Comparison of ENCODE assay signal across 26 mouse cellular contexts in genomic region chr10:101544203-101544602, GRCm38 (mm10).
DNase-seq lines count a peak whose midpoint lies in the region; ATAC-seq and TF ChIP-seq lines count a peak whose summit lies in the region.
"Had no signal": no experiment of that assay in that cellular context is flagged by ENCODE, and none has a peak within 500 bp of the region (broad histone marks: within the 10 kb centered on the region; RNA-seq: fewer than 3 reads in every experiment).

No protein-coding gene starts in this region.

- ATAC-seq in forebrain, embryonic 11.5 days (replicated peaks; ENCODE audit: low FRiP score): 0 out of 2 replicates have a peak, but pooled peaks have one; percentile 24
- ATAC-seq in forebrain, embryonic 16.5 days: no peak
- 0 out of 2 replicates have a peak, but pooled peaks have one; percentile 45 for ATAC-seq in hindbrain, embryonic 15.5 days (ENCODE audit: low FRiP score, low read depth)
- ATAC-seq in hindbrain, postnatal 0 days: no peak
- ATAC-seq in stomach, embryonic 16.5 days (ENCODE audit: insufficient read depth, low FRiP score): peak; percentile 80
- ATAC-seq in liver, embryonic 11.5 days (replicated peaks; ENCODE audit: low FRiP score): no peak
- ATAC-seq: activated CD4-positive, CD25-positive, alpha-beta regulatory T cell, adult 4 months; CD4-positive, CD25-positive, alpha-beta regulatory T cell, adult 4 months; forebrain, embryonic 14.5 days; Patski had no signal

- no peak for TF ChIP-seq CTCF in hindbrain, postnatal 0 days (IDR thresholded peaks at IDR 0.05; ENCODE audit: low read depth)

- 81% methylated on average over 1 of the region's 1 CpGs for WGBS in forebrain, embryonic 11.5 days
- 71% methylated on average over 1 of the region's 1 CpGs for WGBS in forebrain, embryonic 16.5 days
- WGBS in hindbrain, embryonic 15.5 days: 77% methylated on average over 1 of the region's 1 CpGs
- 41% methylated on average over 1 of the region's 1 CpGs for WGBS in hindbrain, postnatal 0 days
- 17% methylated on average over 1 of the region's 1 CpGs for WGBS in stomach, embryonic 16.5 days
- WGBS in liver, embryonic 11.5 days: 67% methylated on average over 1 of the region's 1 CpGs

- no peaks in the 10 kb centered on the region for H3K4me1 ChIP-seq in forebrain, embryonic 11.5 days (replicated peaks; ENCODE audit: control insufficient read depth, insufficient read depth, low read length)
- H3K4me1 ChIP-seq in forebrain, embryonic 16.5 days (replicated peaks; ENCODE audit: control insufficient read depth, insufficient read depth, low read length): no peaks in the 10 kb centered on the region
- H3K4me1 ChIP-seq in hindbrain, embryonic 15.5 days (replicated peaks): no peaks in the 10 kb centered on the region
- H3K4me1 ChIP-seq in hindbrain, postnatal 0 days (ENCODE audit: insufficient read depth, low read length): no peaks in the 10 kb centered on the region
- no peaks in the 10 kb centered on the region for H3K4me1 ChIP-seq in stomach, embryonic 16.5 days (ENCODE audit: control insufficient read depth, insufficient read depth, low read length)
- H3K4me1 ChIP-seq in liver, embryonic 11.5 days (replicated peaks; ENCODE audit: control insufficient read depth, insufficient read depth, low read length): no peaks in the 10 kb centered on the region
- H3K4me1 ChIP-seq: embryonic facial prominence, embryonic 10.5 days; embryonic facial prominence, embryonic 12.5 days; forebrain, embryonic 12.5 days had no signal

- H3K27me3 ChIP-seq in forebrain, embryonic 11.5 days (ENCODE audit: control insufficient read depth, insufficient read depth, low read length): no peaks in the 10 kb centered on the region
- H3K27me3 ChIP-seq in forebrain, embryonic 16.5 days (replicated peaks; ENCODE audit: control insufficient read depth, insufficient read depth, low read length): no peaks in the 10 kb centered on the region
- no peaks in the 10 kb centered on the region for H3K27me3 ChIP-seq in hindbrain, embryonic 15.5 days
- no peaks in the 10 kb centered on the region for H3K27me3 ChIP-seq in hindbrain, postnatal 0 days (ENCODE audit: insufficient read depth, low read length)
- H3K27me3 ChIP-seq in stomach, embryonic 16.5 days (ENCODE audit: control insufficient read depth, insufficient read depth, low read length): no peaks in the 10 kb centered on the region
- no peaks in the 10 kb centered on the region for H3K27me3 ChIP-seq in liver, embryonic 11.5 days (replicated peaks; ENCODE audit: control insufficient read depth, insufficient read depth, low read length)
- H3K27me3 ChIP-seq: CH12.LX; embryonic facial prominence, embryonic 12.5 days; forebrain, embryonic 12.5 days; Patski had no signal

- H3K27ac ChIP-seq in forebrain, embryonic 11.5 days (ENCODE audit: low read depth, low read length): no peak overlapping the region
- H3K27ac ChIP-seq in forebrain, embryonic 16.5 days (ENCODE audit: low read length): no peak overlapping the region
- no peak overlapping the region for H3K27ac ChIP-seq in hindbrain, embryonic 15.5 days (replicated peaks)
- no peak overlapping the region for H3K27ac ChIP-seq in hindbrain, postnatal 0 days
- peak overlapping the region; percentile 50; the same call in 1 of the 2 replicates for H3K27ac ChIP-seq in stomach, embryonic 16.5 days (ENCODE audit: low read length)
- no peak overlapping the region for H3K27ac ChIP-seq in liver, embryonic 11.5 days (ENCODE audit: low read depth, low read length)
- H3K27ac ChIP-seq: embryonic facial prominence, embryonic 10.5 days; embryonic facial prominence, embryonic 12.5 days; forebrain, embryonic 12.5 days had no signal

- no peak for DNase-seq in forebrain, embryonic 11.5 days (ENCODE audit: low spot score)
- no peak for DNase-seq in hindbrain, postnatal 0 days (ENCODE audit: low spot score)
- DNase-seq in gonadal fat pad, adult 2 months (ENCODE audit: low read depth): peak; percentile 8
- no peak for DNase-seq in liver, embryonic 11.5 days (ENCODE audit: low spot score)
- no peak for DNase-seq in heart, postnatal 4 days
- DNase-seq: adrenal gland, adult 8-10 months; adrenal gland, postnatal 14 days; adrenal gland, postnatal 36 days; B cell, adult 2 months; cerebellum, adult 11-12 months; cerebellum, adult 2 months; cerebellum, adult 9-10 months; cerebellum, postnatal 10 days; cerebellum, postnatal 25 days had no signal

- H3K4me2 ChIP-seq in forebrain, embryonic 11.5 days (ENCODE audit: low read depth, low read length, severe bottlenecking): no peak overlapping the region
- H3K4me2 ChIP-seq in forebrain, embryonic 16.5 days (ENCODE audit: low read length): no peak overlapping the region
- no peak overlapping the region for H3K4me2 ChIP-seq in hindbrain, embryonic 15.5 days
- H3K4me2 ChIP-seq in hindbrain, postnatal 0 days (ENCODE audit: low read depth, low read length): no peak overlapping the region
- H3K4me2 ChIP-seq in stomach, embryonic 16.5 days (ENCODE audit: low read depth, low read length): no peak overlapping the region
- H3K4me2 ChIP-seq in liver, embryonic 11.5 days: no peak overlapping the region
- H3K4me2 ChIP-seq: embryonic facial prominence, embryonic 12.5 days; forebrain, embryonic 12.5 days had no signal

- H3K4me3 ChIP-seq in forebrain, embryonic 11.5 days (ENCODE audit: low read depth, low read length): no peak overlapping the region
- no peak overlapping the region for H3K4me3 ChIP-seq in forebrain, embryonic 16.5 days (replicated peaks; ENCODE audit: low read length)
- no peak overlapping the region for H3K4me3 ChIP-seq in hindbrain, embryonic 15.5 days
- H3K4me3 ChIP-seq in hindbrain, postnatal 0 days (ENCODE audit: low read length): no peak overlapping the region
- no peak overlapping the region for H3K4me3 ChIP-seq in stomach, embryonic 16.5 days (replicated peaks; ENCODE audit: low read length)
- no peak overlapping the region for H3K4me3 ChIP-seq in liver, embryonic 11.5 days (ENCODE audit: low read depth, low read length)
- H3K4me3 ChIP-seq: embryonic facial prominence, embryonic 10.5 days; embryonic facial prominence, embryonic 12.5 days; forebrain, embryonic 12.5 days had no signal

- no peaks in the 10 kb centered on the region for H3K36me3 ChIP-seq in forebrain, embryonic 11.5 days (ENCODE audit: control insufficient read depth, insufficient read depth, low read length)
- no peaks in the 10 kb centered on the region for H3K36me3 ChIP-seq in forebrain, embryonic 16.5 days (ENCODE audit: control insufficient read depth, insufficient read depth)
- H3K36me3 ChIP-seq in hindbrain, embryonic 15.5 days: no peaks in the 10 kb centered on the region
- no peaks in the 10 kb centered on the region for H3K36me3 ChIP-seq in hindbrain, postnatal 0 days (ENCODE audit: insufficient read depth, low read length)
- H3K36me3 ChIP-seq in stomach, embryonic 16.5 days (ENCODE audit: control insufficient read depth, insufficient read depth, low read length): no peaks in the 10 kb centered on the region
- no peaks in the 10 kb centered on the region for H3K36me3 ChIP-seq in liver, embryonic 11.5 days (ENCODE audit: control insufficient read depth, insufficient read depth, low read length)
- H3K36me3 ChIP-seq: embryonic facial prominence, embryonic 10.5 days; embryonic facial prominence, embryonic 12.5 days; forebrain, embryonic 12.5 days; G1E had no signal

- no peak overlapping the region for H3K9ac ChIP-seq in forebrain, embryonic 11.5 days (ENCODE audit: low read length)
- no peak overlapping the region for H3K9ac ChIP-seq in forebrain, embryonic 16.5 days (replicated peaks; ENCODE audit: low read depth, low read length)
- H3K9ac ChIP-seq in hindbrain, embryonic 15.5 days: no peak overlapping the region
- no peak overlapping the region for H3K9ac ChIP-seq in hindbrain, postnatal 0 days (replicated peaks; ENCODE audit: low read length)
- no peak overlapping the region for H3K9ac ChIP-seq in stomach, embryonic 16.5 days (ENCODE audit: low read length)
- H3K9ac ChIP-seq in liver, embryonic 11.5 days (ENCODE audit: low read depth, low read length): no peak overlapping the region
- H3K9ac ChIP-seq: embryonic facial prominence, embryonic 12.5 days; forebrain, embryonic 12.5 days had no signal

- no peaks in the 10 kb centered on the region for H3K9me3 ChIP-seq in forebrain, embryonic 11.5 days (ENCODE audit: control insufficient read depth, low read length)
- H3K9me3 ChIP-seq in forebrain, embryonic 16.5 days (ENCODE audit: control insufficient read depth, low read length): no peaks in the 10 kb centered on the region
- no peaks in the 10 kb centered on the region for H3K9me3 ChIP-seq in hindbrain, embryonic 15.5 days
- H3K9me3 ChIP-seq in hindbrain, postnatal 0 days (ENCODE audit: low read length): no peaks in the 10 kb centered on the region
- no peaks in the 10 kb centered on the region for H3K9me3 ChIP-seq in stomach, embryonic 16.5 days (replicated peaks; ENCODE audit: control insufficient read depth, low read length)
- no peaks in the 10 kb centered on the region for H3K9me3 ChIP-seq in liver, embryonic 11.5 days (ENCODE audit: control insufficient read depth, low read length)
- H3K9me3 ChIP-seq: embryonic facial prominence, embryonic 10.5 days; embryonic facial prominence, embryonic 12.5 days; forebrain, embryonic 12.5 days had no signal

Comparison
In these comparisons a context has a peak if more than half of its experiments do, and no peak if none do; other contexts are left out.
1. ATAC-seq: peak in forebrain, embryonic 11.5 days (single experiment), hindbrain, embryonic 15.5 days (single experiment) and stomach, embryonic 16.5 days (single experiment); none in forebrain, embryonic 16.5 days (single experiment), hindbrain, postnatal 0 days (single experiment) and liver, embryonic 11.5 days (single experiment).